Mouse (Mus musculus): ENCODE measurements around the gene Dock1.
A peak's percentile ranks its signal among the peaks of the same experiment; 100 is the strongest.

Dock1 gene

DNA sequence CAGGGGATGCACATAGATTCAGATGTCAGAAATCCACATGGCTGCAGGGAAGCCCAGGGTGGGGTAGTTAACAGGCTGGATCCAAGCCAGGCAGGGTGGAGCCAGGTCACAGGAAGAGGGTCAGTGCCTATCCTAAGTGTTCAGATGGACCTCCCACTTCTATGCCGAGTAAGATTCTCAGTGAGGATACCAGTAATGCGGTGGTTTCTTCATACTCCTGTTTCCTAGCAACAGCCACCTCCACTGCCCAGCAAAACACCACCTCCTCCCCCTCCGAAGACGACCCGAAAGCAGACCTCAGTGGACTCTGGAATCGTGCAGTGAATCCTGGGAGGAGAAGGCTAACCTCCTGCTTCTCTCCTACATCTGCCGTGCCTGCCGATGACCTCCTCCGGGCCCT is 501.8 kb downstream of the Dock1 start:
- DNase-seq: peak; percentile 89

- no peak for DNase-seq
Observed at GRCm38 (mm10) chr7:135194190-135194589, 523.7 kb downstream of the Dock1 start.

DNA sequence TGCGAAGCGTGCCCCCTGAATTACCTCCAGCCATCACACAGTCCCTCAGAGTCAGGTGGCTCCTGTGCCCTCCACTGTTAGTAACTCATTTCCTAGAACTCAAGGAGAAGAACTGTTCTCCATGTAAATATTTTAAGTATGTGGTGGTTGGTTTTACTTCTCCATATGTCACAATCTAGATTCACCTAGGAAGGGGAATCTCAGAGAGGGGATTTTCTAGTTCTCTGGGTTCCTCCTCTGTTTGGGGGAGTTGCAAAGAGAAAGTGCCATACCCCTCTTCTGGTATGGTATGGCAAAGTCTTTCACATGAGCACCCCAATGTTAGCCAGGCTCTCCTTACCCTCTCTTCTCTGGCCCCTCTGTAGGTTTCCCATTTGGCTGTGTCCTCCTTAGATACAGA is 525.2 kb downstream of the Dock1 start:
- DNase-seq: no peak

DNA sequence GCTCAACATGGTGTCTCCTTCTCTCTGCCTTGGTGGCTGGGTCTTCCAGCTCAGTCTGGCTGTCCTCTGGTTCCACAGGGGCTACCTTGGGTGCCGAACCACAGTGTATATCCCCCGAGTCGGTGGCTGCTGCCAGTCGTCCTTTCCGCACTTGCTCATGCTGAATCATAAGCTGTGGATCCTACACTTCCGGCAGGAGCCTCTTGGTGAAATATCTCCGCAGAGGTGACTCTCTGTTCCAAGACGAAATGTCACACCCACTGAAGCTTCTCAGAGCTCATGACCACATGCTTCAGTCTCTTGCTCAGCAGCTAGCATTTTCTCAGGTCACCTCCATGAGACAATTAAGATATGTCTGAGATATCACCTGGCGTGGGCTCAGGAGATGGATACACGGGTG is 526.4 kb downstream of the Dock1 start:
- DNase-seq: peak; percentile 66

DNA sequence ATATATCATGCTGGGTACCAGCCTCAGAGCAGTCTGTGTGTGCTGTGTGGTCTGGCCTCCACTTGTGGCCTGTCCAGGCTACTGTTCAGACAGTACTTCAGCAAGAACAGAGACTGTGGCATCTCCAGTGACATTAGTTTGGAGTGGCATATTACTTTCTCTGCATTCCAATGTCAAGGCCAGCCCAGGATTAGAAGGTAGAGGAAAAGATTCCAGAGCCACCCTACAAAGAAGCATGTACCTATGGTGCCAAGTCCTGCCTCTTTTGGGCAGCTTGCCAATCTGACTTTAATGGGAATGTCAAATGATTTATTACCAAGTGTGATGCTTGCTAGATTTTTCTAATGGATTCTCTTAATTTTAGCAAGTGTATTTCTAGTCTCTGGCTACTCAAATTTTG is 533.5 kb downstream of the Dock1 start:
- DNase-seq: no peak

- no peak for DNase-seq
Observed at GRCm38 (mm10) chr7:135205111-135205510, 534.7 kb downstream of the Dock1 start.

DNA sequence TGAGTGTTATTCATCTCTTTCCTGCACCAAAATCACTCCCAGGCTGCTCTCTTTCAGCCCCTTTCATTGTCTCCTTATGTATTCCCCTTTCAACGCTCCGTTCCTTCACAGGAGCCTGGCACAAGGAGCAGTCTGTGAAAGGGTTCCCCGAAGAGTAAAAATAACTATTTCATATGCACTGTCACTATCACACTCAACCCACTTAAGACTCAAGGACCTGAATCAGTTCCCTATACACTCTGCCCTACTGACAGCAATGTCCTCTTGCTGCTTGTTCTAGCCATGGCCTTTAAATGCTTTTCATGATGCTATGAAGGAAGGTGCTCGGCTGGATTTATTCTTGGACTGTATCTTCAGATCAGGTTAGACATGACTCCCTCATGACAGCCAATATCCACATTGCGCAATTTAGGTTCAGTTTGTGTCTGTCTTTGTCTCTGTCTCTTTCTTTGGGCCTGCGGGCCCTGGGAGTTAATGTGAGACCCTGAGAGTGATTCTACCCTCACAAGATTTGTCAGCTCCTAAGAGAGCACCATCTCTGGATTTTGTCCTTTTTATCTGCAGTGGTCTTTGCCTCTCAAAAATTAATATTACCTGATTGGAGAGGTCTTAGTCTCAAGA is 538.6 kb downstream of the Dock1 start:
- peak; percentile 85 for DNase-seq

DNA sequence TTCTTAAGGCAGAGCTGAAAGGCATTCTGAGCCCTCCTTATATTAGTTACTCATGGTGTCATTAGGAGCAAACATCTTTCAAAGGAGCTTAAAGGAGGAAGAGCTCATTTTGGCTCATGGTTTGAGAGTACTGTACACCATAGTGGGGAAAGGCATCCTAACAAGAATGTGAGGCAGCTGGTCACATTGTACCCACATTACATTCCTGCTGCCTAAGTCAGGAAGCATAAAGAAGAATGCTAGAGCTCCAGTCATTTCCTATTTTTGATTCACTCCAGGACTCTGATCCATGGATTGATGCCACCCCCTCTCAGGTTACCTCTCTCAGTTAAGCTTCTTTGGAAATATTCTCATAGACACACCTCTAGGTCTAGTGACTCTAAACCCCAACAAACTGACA is 539.8 kb downstream of the Dock1 start:
- DNase-seq: peak; percentile 19

GRCm38 (mm10) chr7:135210831-135211230 is 540.4 kb downstream of the Dock1 start:
- DNase-seq: no peak

- DNase-seq: no peak
Observed at GRCm38 (mm10) chr7:135212505-135212904, 542.1 kb downstream of the Dock1 start.

- no peak for DNase-seq
Observed at GRCm38 (mm10) chr7:135221475-135221874, 551.0 kb downstream of the Dock1 start.

Data from heart, adult 11 months (tissue).